Mouse (Mus musculus): ENCODE measurements around the gene Nid2.

The Nid2 gene

GRCm38 (mm10) chr14:19839600-19840332, 88.7 kb downstream of the Nid2 start:
- DNase-seq (ENCODE audit: extremely low spot score, low read depth, low spot score), result peak; percentile 47

DNA sequence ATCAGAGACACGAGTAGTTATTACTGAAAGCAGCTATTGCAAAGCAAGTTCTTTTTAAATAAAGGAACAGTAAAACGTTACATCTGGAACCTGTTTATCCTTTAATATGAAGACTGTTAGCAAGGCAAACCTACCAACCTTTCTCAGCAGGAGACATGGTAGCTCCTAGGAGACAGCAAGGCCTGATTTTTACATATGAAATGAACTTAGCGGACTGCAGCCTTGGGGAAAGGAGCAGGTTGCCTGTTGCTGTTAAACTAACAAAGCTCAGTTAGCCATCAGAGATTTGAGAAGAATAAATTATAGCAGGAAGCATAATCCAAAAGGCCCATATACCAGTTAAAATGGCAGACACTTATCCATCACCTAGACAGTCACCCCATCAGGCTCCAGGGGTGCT, 102.4 kb downstream of the Nid2 start:
- DNase-seq (ENCODE audit: extremely low spot score, low read depth, low spot score), result no peak

GRCm38 (mm10) chr14:19858279-19858678, 107.2 kb downstream of the Nid2 start:
- no peak for DNase-seq (ENCODE audit: extremely low spot score, low read depth, low spot score)

DNA sequence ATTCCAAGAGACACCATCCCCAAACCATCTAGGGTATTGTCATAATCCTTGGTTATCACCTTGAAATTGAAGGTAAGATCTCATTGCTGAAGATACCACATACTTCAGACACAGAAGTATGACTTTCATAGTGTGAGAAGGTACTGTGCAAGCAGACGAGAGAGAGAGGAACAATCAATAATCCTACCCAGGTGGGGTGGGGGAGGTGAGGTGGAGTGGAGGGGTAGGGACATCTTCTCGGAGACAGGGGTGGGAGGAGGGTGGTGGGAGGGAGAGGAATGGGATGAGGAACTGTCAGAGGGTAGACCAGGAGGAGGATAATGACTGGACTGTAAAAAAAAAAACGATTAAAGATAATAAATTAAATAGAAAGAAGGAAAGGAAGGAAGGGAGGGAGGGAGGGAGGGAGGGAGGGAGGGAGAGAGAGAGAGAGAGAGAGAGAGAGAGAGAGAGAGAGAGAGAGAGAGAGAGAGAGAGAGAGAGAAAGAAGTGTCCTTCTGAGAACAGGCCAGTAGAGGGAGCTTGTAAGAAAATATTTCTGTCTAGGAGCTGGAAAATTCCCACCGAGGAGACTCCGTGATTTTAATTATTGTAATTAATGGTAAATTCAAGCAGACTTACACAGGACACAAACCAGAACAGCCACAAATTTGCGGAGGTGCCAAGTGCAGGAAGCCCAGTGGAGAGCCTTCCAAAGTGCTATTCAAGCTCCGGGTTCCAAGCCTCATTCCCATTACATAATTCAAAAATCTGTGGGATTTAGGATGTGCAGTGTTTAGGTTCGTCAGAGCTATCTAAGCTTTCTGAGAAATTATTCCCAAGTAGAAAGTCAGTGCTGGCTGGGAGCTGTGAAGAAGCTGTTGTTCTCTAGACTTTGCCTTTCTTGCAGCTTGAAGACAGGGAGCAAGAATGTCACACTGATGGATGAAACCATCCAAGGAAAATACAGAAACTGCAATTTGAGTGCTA, 108.0 kb downstream of the Nid2 start:
- DNase-seq (ENCODE audit: extremely low spot score, low read depth, low spot score), result no peak

- DNase-seq (ENCODE audit: extremely low spot score, low read depth, low spot score), result no peak
Measured at GRCm38 (mm10) chr14:19860281-19860680, 109.2 kb downstream of the Nid2 start.
